Mouse (Mus musculus) heart, postnatal 0 days (tissue): ENCODE data around the gene Zfp865.

ENCODE experiments used
- CTCF ChIP-seq: IDR thresholded peaks from 2 replicates; pipeline ENCODE4 v1.5.1; 2016; ENCODE audit warnings: antibody characterized with exemption, control low read depth, low read depth
- EP300 ChIP-seq: IDR thresholded peaks from 2 replicates; pipeline ENCODE4 v1.6.1; 2016; ENCODE audit warnings: antibody characterized with exemption, low read depth

DNA sequence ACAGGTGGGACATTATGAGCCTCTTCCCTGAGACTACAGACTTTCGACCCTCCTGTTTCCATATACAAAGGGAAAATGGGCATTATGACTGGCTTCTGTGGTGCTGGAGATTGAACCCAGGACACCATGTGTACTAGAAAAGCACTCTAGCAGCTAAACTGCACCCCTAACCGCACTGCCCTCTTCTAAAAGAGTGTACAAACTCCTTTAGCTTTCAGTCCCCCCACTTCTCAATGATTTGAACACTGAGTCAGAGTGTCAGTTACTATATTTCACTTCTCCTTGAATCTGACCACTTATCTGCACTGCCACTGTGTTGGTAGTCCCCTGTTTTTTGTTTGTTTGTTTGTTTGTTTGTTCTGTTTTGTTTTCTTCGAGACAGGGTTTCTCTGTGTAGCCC lies 13.6 kb downstream of the Zfp865 start, which contains the start of gene 4632433K11Rik:
- no peak for TF ChIP-seq CTCF
- no peak for TF ChIP-seq EP300
